Mouse (Mus musculus) hematopoietic stem cell, adult 5-6 weeks (primary cell): ENCODE measurements at regions not wholly inside any gene's neighbourhood (a gene's known extent, or its start where the extent isn't known, plus 50 kb on each side); places are given as distances from the start of the nearest gene placed in this dataset.

ENCODE experiments used
- ATAC-seq, 2 experiments: fragments of 125-278 bp in 1 of 2; replicated peaks in 1 of 2; 2 replicates each; pipeline ENCODE4 v1.8.0; 2016 to 2017; ENCODE audit warnings: inconsistent platforms in 2 of 2, mild to moderate bottlenecking in 2 of 2, moderate number of reproducible peaks in 2 of 2, low read depth in 1 of 2, moderate TSS enrichment in 1 of 2; ENCODE audit not compliant: low FRiP score in 2 of 2, poor library complexity in 2 of 2, severe bottlenecking in 2 of 2, insufficient read depth in 1 of 2, low TSS enrichment in 1 of 2

DNA sequence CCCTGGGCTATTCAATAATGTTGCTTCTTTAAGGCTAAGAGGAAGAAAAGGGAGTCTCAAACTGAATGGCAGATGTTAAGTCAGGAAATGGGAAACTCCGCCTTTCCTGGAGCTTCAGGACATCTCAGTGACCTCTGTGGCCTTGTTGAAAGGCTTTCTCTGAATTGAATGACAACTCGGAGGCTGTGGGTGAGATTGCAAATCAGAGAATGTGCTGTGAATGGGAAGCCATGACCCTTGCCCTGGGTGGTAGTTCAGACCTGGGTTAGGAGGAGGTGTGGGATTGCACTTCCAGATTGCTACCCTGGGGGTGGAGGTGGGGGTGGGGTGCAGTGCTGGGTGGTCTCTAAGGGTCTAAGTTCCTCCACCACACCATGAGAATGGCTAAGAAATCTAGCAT is 213.8 kb upstream of the Rbms1 start:
- no peak for ATAC-seq

DNA sequence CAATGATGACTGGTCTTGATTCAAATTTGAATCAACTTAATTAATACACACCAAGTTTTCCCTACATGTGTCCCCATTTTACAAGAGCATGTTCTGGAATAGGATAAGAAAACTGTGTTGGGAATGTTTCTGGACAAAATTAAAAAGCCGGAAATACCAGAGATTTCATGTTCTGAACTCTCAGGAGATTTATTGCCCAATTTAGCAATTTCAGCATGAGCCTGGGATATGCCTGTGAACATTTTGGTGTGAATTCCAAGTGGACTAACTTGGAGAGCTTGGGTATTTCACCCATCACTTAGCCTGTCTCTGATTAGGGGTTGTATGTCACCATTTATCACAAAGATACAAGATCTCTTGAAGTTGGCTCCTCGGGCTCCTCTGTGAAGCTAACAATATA is 210.6 kb upstream of the Rbms1 start:
- no peak for ATAC-seq

DNA sequence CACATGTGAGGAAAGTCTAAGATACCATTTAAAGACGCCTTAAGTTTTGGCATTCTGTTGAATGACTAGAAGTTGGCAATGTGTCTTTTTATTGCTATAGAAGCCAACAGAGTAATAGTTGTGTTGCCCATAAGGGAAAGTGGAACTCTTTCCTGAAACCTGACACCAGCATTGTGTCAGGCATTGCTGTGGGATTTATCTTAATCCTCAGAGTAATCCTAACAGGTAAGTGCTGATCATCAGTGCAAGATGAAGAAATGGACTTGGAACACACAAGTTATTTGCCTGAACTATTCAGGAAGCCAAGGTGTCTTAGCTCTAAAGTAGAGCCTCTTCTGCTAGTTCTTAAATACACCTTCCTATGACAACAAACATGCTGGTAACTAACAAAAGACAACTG is 198.3 kb upstream of the Rbms1 start:
- no peak for ATAC-seq

DNA sequence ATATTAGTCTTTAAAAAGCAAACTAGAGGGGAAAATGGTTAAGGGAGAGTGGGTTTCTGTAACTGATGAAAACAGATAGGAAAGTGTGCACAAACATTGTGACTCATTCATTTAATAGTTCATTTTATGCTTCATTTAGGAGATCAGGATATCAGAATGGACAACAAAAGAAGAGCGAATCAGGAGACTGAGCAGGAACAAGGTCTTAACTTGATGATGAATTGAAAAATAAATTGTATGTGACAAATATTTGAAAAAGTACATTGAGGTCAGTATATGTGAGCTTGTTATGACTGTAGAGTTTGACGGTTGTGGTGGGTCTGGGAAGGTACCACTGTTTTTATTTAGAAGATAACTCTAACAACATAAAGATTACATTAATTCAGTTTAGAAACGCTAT is 196.8 kb upstream of the Rbms1 start:
- ATAC-seq: no peak

DNA sequence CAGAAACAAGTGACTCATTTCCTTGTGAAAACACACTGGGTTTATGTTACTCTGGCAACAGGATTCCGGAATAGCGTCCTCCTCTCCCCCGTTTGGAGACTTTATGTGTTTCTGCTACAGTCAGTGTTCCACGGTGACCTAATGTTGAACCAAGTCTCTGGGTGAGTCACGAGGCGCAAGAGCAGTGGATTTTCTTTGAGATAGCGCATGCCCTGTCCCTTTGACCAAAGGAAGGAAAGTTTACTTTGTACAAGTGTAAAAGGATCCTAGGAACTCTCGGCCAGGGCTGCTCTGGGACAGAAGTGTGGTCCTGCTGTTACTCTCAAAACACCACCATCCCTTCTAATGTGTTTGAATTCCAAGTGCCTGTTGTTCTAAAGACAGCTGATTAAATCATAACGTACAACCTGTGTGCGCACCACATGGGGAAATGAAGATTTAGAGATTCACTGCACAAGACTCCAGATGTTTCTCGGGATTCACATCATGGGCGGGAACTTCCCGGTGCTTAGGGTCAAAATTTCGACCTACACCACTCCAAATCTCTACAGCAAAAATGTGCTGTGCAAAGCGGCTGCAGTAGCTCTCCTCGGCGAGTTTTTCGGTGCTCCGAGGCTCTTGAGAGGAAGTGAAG is 176.1 kb upstream of the Rbms1 start:
- ATAC-seq: peak; percentile 64 to 67

DNA sequence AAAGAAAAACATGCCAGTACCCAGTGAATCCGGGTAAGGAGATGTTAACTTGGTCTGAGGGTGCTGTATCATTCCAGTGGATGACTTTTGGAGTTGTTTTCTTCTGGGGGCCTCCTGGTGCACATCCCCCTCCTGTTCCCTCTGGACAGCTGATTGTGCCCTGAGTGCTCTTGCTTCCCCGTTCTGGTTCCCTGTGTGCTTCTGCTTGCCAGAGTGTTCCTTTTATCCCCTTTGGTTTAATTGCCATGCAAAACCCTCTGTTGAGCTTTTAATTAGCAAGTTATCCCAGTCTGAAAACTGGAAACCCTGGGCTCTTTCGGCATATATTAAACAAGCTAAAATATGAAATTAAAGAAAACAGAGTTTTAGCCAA is 175.6 kb upstream of the Rbms1 start:
- ATAC-seq: no peak

DNA sequence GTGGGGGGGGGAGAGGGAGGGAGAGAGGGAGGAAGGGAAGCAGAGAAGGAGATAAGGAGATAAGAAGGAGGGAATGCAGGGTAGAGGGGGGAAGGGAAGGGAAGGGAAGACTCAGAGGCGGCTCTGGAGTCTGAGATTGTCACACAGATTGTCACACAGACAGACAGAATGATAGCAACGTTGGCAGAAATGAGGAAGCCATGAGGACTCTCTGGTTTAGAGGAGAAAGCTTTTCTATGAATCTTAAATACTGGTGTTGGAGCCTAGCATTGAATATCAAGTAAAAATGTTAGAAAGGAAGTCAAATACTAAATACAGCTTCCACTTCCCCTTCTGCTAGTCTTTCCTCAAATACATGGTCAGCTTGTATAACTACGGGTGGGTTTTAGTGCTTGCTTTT is 174.4 kb upstream of the Rbms1 start:
- ATAC-seq: peak; percentile 36 to 51; a peak in 3 of 4 replicates

DNA sequence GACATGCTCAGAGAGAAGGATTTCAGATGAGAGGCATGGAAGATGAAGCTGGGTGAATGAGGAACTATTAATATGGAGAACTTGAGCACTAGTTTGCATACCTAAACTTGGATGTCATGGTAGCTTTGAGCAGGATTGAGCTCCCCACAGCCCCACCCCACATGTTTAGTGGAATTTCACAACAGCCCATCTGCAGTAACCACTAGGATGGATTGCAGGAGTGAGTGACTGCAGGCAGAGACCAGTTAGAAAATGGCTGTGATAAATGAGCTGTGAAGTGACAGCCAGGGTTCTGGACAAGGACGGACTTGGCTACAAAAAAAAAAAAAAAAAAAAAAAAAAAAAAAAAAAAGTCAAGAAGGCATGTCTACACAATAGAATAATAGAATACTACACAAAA is 173.9 kb upstream of the Rbms1 start:
- ATAC-seq: peak in 1 of 2 experiments; percentile 40; a peak in 1 of 4 replicates

DNA sequence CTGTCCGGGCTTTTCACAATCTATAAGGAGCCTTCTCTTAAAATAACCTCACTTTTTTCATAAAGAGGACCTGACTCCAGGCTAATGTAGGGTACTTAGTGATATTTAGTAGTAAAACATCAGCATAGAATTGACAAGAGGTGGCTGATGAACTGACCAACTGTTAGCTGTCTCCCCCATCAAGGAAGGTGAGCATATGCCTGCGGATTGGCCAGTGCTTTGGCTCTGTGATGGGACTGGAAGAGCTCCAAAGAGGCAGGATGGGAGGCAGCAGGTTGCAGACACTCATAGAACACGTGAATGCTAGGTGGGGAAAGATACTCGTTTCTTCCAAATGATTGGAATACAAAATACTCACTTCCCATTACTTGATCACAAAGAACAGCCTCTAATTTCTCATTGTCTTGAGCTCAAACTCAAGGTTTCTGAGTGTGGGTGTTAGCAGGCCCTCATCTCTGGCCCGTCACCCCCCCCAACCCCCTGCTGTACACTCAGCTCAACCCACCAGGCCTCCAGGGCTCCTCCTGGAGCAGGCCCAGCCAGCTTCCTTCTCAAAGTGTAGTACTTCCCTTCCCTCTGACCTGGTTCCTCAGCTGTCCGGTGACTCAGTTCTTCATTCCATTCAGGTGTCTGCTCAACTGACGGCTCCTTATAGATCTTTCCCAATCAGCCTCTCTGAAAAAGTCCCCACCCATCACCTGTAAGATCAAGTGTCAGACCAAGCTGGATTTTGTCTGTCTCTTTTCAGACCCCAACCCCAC is 160.2 kb upstream of the Rbms1 start:
- no peak for ATAC-seq

DNA sequence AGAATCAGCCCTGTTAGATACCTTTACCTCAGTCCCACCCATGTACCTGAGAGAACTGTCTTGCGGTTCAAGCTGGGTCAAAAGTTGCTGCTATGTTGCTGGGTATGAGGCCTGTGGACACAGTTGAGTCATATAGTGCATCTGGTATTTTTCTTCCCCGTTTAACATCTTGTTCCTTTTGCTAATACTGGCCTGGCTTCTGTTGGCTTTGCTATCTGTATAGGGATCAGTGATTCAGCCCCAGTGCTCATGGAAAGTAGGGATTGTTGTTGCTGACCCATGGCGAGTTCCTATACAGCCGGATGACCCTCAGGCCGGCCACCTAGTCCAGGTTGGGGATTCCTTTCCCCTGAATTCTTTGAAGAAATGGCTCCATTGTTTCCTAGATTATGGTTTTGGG is 158.3 kb upstream of the Rbms1 start:
- no peak for ATAC-seq

DNA sequence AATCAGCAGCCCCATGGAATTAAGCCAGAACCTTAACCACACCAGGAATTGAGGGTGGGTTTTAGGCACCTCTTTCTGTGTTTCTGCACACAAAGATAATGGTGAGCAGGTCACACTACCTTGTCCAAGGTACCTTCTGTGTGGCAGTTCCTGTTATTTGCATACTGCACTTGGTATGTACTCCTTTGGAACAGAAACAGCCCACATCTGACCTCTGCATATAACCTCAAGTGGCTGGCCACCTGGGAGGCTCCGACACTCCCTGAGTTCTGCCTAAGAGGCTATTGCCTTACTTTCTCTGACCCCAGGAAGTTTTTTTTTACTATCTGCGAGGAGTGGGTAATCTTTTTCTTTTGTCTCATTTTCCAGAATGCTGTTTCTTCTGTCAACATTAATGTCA is 151.6 kb upstream of the Rbms1 start:
- ATAC-seq: no peak

DNA sequence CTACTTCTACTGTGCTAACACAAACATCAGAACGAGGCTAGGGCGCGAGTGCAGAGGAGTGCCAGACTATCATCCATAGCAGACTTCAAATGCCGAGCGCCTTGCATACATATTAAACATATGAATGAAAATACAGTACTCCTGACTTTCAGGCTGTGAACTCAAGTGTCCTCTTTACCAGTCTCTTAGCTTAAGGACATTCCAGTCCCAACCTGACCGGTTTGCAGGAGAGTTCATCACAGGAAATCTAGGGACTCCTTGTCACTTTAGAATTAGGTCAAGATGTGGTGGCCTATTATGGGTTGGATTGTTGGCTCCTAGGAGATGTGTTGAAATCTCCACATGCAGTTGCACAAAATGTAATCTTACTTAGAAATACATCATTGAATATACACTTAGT is 150.9 kb upstream of the Rbms1 start:
- no peak for ATAC-seq

DNA sequence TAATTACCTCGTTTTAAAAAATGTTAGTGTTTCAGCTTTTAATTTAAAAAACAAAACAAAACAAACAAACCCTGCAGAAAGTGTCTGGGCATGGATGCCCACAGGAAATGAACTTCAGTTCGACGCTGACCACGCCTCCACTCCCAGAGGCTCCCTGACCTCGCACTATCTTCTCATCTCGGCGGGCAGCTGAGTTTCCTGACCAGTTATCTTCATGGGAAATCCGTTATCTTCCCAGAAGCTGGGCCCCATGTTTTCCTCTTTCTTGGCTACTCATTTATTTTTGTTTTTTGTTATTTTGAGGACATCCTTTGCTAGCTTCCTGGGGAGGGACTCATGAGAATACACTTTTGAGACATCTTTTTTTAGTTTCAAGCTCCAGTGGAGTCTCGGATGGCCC is 147.6 kb upstream of the Rbms1 start:
- ATAC-seq: no peak

DNA sequence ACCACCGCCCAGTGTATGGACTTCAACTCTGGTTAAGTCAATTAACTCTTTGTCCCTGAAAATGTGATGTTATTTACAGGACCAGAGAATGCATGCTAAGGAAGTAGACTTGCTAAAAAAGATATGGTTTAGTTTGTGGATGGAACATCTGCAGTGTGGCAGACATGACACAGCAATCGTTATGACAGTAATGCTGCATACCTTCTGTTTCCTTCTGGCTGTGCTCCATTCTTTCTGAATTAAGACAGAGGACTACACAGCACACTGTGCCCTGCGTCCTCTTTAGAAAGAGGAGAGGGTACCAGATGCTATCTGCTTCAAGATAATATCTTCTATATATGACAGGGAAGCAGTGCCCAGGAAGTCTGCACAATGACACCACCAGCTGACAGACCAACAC is 146.6 kb upstream of the Rbms1 start:
- peak in 1 of 2 experiments; percentile 27; a peak in 1 of 4 replicates for ATAC-seq

DNA sequence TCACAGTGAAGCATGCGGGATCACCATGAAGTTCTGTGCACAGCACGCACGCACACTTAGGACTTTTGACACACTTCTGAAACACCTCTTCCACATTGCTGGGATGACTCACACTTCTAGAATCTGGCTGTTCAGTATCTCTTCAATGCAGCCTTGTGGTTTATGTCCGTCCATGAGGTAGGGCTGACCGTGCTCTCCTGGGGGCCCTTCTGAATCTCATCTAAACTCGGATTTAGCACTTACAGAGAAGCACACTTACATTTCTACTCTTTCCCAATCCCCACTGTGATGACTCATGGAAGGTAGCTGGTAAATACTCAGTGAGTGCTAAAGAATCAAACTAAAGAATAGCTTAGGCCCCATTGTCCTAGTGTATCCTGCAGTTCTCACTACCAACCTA is 142.2 kb upstream of the Rbms1 start:
- ATAC-seq: no peak

DNA sequence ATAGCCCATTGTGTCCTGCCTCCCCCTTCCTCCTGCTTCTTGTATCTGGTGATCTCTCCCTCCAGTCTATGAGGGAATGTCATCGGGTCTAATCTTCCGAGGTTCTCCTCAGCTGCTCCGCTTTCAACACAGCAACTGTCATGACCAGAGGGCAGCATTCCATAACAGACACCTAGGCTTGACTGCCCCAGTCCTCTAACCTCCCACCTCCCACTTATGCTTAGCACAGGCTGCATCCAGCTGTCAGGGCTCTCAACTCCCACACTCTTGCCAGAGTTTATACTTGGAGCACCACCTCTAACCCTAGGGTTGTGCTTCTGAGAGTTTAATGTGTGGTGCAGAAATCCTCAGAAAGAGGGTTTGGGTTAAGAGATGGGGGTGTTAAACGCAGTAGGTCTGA is 137.9 kb upstream of the Rbms1 start:
- ATAC-seq: no peak

DNA sequence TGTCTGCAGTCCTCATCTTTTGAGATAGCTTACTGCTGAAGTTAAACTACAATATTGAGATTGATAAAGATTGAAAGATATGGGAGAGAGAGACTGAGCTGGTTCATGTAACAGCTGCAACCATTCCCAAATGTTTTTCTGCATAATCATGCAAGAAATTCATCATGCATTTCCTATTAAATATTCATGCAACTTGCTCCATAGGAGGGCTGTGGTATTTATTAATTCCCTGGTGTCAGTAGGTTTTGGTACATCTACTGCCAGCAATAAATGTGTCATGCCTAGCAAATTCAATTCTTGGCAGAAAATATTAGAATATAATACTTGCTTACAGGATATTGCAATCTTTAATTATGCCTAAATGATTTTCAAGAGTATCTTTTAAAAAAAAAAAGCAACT is 125.5 kb upstream of the Rbms1 start:
- ATAC-seq: no peak

DNA sequence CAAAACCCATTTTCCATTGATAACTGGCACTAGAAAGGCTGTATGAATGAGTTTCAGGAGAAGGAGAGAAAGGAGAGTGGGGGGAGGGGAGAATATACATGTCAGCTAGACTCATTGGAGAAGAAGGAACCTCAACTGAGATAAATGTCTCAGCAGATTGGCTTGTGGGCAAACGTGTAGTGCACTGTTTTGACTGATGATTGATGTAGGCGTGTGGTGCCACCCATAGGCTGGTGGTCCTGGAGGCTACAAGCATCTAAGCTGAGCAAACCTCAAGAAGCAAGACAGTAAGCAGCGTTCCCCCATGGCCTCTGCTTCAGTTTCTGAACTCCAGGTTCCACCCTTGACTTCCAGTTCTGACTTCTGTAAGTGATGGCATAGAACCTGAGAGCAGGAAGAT is 121.8 kb upstream of the Rbms1 start:
- ATAC-seq: no peak

DNA sequence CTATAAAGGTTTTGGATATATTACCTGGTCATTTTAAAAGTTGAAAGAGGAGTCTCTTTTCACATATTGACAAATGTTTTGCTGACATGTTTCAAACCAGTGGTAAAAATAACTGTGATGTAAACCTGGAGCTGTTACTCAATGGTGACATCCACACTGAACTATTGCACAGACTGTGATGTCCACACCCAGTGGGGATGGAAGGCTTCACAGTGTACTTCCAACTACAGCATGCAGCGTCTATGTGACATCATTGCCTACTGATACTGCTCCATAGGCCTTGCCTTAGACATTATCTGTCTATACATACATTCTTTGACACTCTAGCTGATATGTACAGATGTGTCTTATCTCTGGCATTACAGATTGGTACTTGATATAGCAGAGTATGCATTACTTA is 120.1 kb upstream of the Rbms1 start:
- ATAC-seq: peak in 1 of 2 experiments; percentile 56; a peak in 1 of 4 replicates
